Mouse (Mus musculus): ENCODE measurements at regions not wholly inside any gene's neighbourhood (a gene's known extent, or its start where the extent isn't known, plus 50 kb on each side); places are given as distances from the start of the nearest gene placed in this dataset.

- in situ Hi-C loops (cut with MboI): no loop called here
These were observed 110.7 kb upstream of the Tgfbr2 start for GRCm38 (mm10) chr9:116285691-116286431.

- in situ Hi-C loops (cut with MboI): no loop called here
These were observed 108.8 kb upstream of the Tgfbr2 start for GRCm38 (mm10) chr9:116283790-116284526.

- in situ Hi-C loops (cut with MboI): no loop called here
These were observed 106.5 kb upstream of the Tgfbr2 start for GRCm38 (mm10) chr9:116281654-116282053.

- in situ Hi-C loops (cut with MboI): no loop called here
These were observed 105.0 kb upstream of the Tgfbr2 start for GRCm38 (mm10) chr9:116280146-116280545.

- in situ Hi-C loops (cut with MboI): no loop called here
These were observed 103.7 kb upstream of the Tgfbr2 start for GRCm38 (mm10) chr9:116278862-116279261.

- in situ Hi-C loops (cut with MboI): no loop called here
These were observed 102.6 kb upstream of the Tgfbr2 start for GRCm38 (mm10) chr9:116277736-116278135.

- in situ Hi-C loops (cut with MboI): no loop called here
These were observed 101.0 kb upstream of the Tgfbr2 start for GRCm38 (mm10) chr9:116276141-116276540.

GRCm38 (mm10) chr9:116272446-116272845, 97.3 kb upstream of the Tgfbr2 start:
- in situ Hi-C loops (cut with MboI): no loop called here

GRCm38 (mm10) chr9:116270417-116270828, 95.3 kb upstream of the Tgfbr2 start:
- in situ Hi-C loops (cut with MboI): no loop called here

- in situ Hi-C loops (cut with MboI): no loop called here
These were observed 92.3 kb upstream of the Tgfbr2 start for GRCm38 (mm10) chr9:116267411-116267810.

- in situ Hi-C loops (cut with MboI): no loop called here
These were observed 88.7 kb upstream of the Tgfbr2 start for GRCm38 (mm10) chr9:116263833-116264232.

GRCm38 (mm10) chr9:116259569-116259968, 84.4 kb upstream of the Tgfbr2 start:
- in situ Hi-C loops (cut with MboI): no loop called here

- in situ Hi-C loops (cut with MboI): no loop called here
These were observed 78.4 kb upstream of the Tgfbr2 start for GRCm38 (mm10) chr9:116253546-116253945.

- in situ Hi-C loops (cut with MboI): no loop called here
These were observed 77.6 kb upstream of the Tgfbr2 start for GRCm38 (mm10) chr9:116252788-116253187.

- in situ Hi-C loops (cut with MboI): no loop called here
These were observed 74.6 kb upstream of the Tgfbr2 start for GRCm38 (mm10) chr9:116249791-116250190.

- in situ Hi-C loops (cut with MboI): no loop called here
These were observed 70.0 kb upstream of the Tgfbr2 start for GRCm38 (mm10) chr9:116245136-116245535.

GRCm38 (mm10) chr9:116244619-116244899, 69.4 kb upstream of the Tgfbr2 start:
- in situ Hi-C loops (cut with MboI): no loop called here

- in situ Hi-C loops (cut with MboI): no loop called here
These were observed 68.8 kb upstream of the Tgfbr2 start for GRCm38 (mm10) chr9:116243775-116244618.

GRCm38 (mm10) chr9:116241933-116242526, 66.9 kb upstream of the Tgfbr2 start:
- in situ Hi-C loops (cut with MboI): no loop called here

- in situ Hi-C loops (cut with MboI): no loop called here
These were observed 66.1 kb upstream of the Tgfbr2 start for GRCm38 (mm10) chr9:116241290-116241689.

GRCm38 (mm10) chr9:116236836-116237235, 61.7 kb upstream of the Tgfbr2 start:
- in situ Hi-C loops (cut with MboI): no loop called here

GRCm38 (mm10) chr9:116234170-116234569, 59.0 kb upstream of the Tgfbr2 start:
- in situ Hi-C loops (cut with MboI): no loop called here

All from mature B cell (primary cell).